Mouse (Mus musculus) heart, postnatal 14 days (tissue): ENCODE measurements around the gene Ikzf3. TPM values are rescaled to one million over a fixed set of nuclear protein-coding genes. Genes with fewer than 3 reads are reported as not detected.

ENCODE experiments used
- DNase-seq, 2 experiments: peaks; one replicate each; pipeline ENCODE4 v3.0.0; 2021 to 2022
- intact Hi-C: fragments of 180-260 bp; cut with DNase I; formaldehyde crosslinking; loops from one replicate; pipeline ENCODE4 v1.15.1; 2025
- long read RNA-seq, 2 experiments: library from polyadenylated mRNA; stranded (forward); transcript quantifications; one replicate each; pipeline ENCODE4 v2.0.0; 2021
- total RNA-seq, 2 experiments: library from RNA; stranded (reverse); gene quantifications; 2 replicates each; pipeline ENCODE4 v1.2.3; 2021

Ikzf3 gene
- total RNA-seq: 1 to 10 TPM in 1 of 2 experiments, under 1 TPM in 1; 0.81 to 5.4 TPM
- long read RNA-seq, experiment 1, partial matches to known transcripts: 1 of 2 reads
- long read RNA-seq, experiment 1, other reads (novel, unspliced or antisense): 1 of 2 reads
- long read RNA-seq, experiment 2: 0 reads

- intact Hi-C loops: no loop called here
- peak; percentile 25 to 39 for DNase-seq
Measured at GRCm38 (mm10) chr11:98545711-98546231, at the start of gene Ikzf3. Gene Ikzf3 (minus strand): TSS chr11:98546031.

GRCm38 (mm10) chr11:98595473-98595872 is 49.6 kb upstream of the Ikzf3 start:
- intact Hi-C loops: loop anchor here (5.0 kb wide), 1 partner anchor 138 kb away; no protein-coding TSS in a partner anchor
- no peak for DNase-seq

- no peak for DNase-seq
- intact Hi-C loops: loop anchor here (5.0 kb wide), 1 partner anchor 138 kb away; no protein-coding TSS in a partner anchor
Measured at GRCm38 (mm10) chr11:98595021-98595420, 49.2 kb upstream of the Ikzf3 start.

GRCm38 (mm10) chr11:98590548-98591445 is 45.0 kb upstream of the Ikzf3 start:
- intact Hi-C loops: no loop called here
- DNase-seq: no peak

GRCm38 (mm10) chr11:98589306-98589705 is 43.5 kb upstream of the Ikzf3 start:
- intact Hi-C loops: no loop called here
- DNase-seq: no peak

GRCm38 (mm10) chr11:98588833-98589281 is 43.0 kb upstream of the Ikzf3 start:
- intact Hi-C loops: no loop called here
- peak in 1 of 2 experiments; percentile 63 for DNase-seq

- peak; percentile 72 to 80 for DNase-seq
- intact Hi-C loops: no loop called here
Measured at GRCm38 (mm10) chr11:98587684-98588546, 42.1 kb upstream of the Ikzf3 start.

- intact Hi-C loops: no loop called here
- peak; percentile 98 to 99 for DNase-seq
Measured at GRCm38 (mm10) chr11:98586892-98587563, 41.2 kb upstream of the Ikzf3 start, which contains the start of gene Ormdl3. Gene Ormdl3 (minus strand): TSS chr11:98587368.

- DNase-seq: peak; percentile 38 to 49
- intact Hi-C loops: no loop called here
Measured at GRCm38 (mm10) chr11:98586087-98586891, 40.5 kb upstream of the Ikzf3 start.

- intact Hi-C loops: no loop called here
- no peak for DNase-seq
Measured at GRCm38 (mm10) chr11:98584629-98585177, 38.9 kb upstream of the Ikzf3 start.

- intact Hi-C loops: no loop called here
- DNase-seq: no peak
Measured at GRCm38 (mm10) chr11:98584146-98584545, 38.3 kb upstream of the Ikzf3 start.

GRCm38 (mm10) chr11:98583571-98583970 is 37.7 kb upstream of the Ikzf3 start:
- DNase-seq: no peak
- intact Hi-C loops: no loop called here

- intact Hi-C loops: no loop called here
- DNase-seq: no peak
Measured at GRCm38 (mm10) chr11:98583265-98583552, 37.4 kb upstream of the Ikzf3 start.

- DNase-seq: no peak
- intact Hi-C loops: no loop called here
Measured at GRCm38 (mm10) chr11:98582551-98583264, 36.9 kb upstream of the Ikzf3 start.

GRCm38 (mm10) chr11:98582030-98582388 is 36.2 kb upstream of the Ikzf3 start:
- intact Hi-C loops: no loop called here
- DNase-seq: no peak

- DNase-seq: no peak
- intact Hi-C loops: no loop called here
Measured at GRCm38 (mm10) chr11:98581286-98582029, 35.6 kb upstream of the Ikzf3 start.

- DNase-seq: no peak
- intact Hi-C loops: no loop called here
Measured at GRCm38 (mm10) chr11:98580301-98581121, 34.7 kb upstream of the Ikzf3 start.
